Mouse (Mus musculus) ES-E14 (cell line): Measurements from ENCODE around the gene Sdad1.

Experiments
- CHD2 ChIP-seq: IDR thresholded peaks from 2 replicates; pipeline ENCODE4 v1.6.1; 2014; ENCODE audit warnings: mild to moderate bottlenecking, low read depth, low read length, inconsistent platforms
- HCFC1 ChIP-seq: IDR thresholded peaks from 2 replicates; pipeline ENCODE4 v1.6.1; 2012; ENCODE audit warnings: low read length, inconsistent platforms, borderline replicate concordance; ENCODE audit not compliant: insufficient read depth
- MAFK ChIP-seq: IDR thresholded peaks from 2 replicates; pipeline ENCODE4 v1.6.1; 2014; ENCODE audit warnings: mild to moderate bottlenecking, low read depth, low read length, inconsistent platforms; ENCODE audit not compliant: insufficient read depth
- ZC3H11A ChIP-seq: IDR thresholded peaks from 2 replicates; pipeline ENCODE4 v1.6.1; 2012; ENCODE audit warnings: low read depth, mild to moderate bottlenecking, inconsistent platforms, low read length, borderline replicate concordance
- ZNF384 ChIP-seq: IDR thresholded peaks from 2 replicates; pipeline ENCODE4 v1.6.1; 2012; ENCODE audit warnings: low read depth, low read length, inconsistent platforms

DNA sequence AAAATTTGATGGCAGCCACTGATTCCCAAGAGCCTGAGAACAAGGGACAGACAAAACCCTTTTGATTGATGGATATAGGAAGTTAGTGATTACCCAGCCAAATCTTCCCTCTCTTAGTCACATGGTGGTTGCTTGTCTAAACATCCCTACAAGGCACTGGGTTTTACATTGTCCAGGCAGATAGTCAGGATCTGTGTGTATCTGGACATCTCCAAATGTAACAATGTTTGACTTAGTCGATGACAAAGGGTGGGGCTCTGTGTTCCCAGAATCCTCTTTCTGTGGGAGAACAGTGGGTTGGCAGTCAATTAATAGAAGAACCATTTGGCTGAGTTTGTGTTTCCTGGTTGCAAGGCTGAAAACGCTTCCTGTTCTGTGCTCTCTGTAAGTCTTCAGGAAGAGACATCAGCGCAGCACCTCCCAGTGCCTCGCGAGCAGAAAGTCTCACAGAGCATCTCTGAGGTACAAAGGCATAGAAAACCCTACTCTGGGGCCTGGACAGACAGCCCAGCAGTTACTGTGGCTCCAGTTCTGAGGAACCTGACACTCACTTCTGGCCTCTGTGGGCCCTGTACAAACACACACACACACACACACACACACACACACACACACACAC lies 75.2 kb downstream of the Sdad1 start:
- TF ChIP-seq ZC3H11A (no peak), CHD2 (no peak), HCFC1 (no peak), MAFK (no peak), ZNF384 (no peak)
